In genomic region chr9:120273083-120273482, GRCm38 (mm10) we compare ENCODE assay signal across 15 mouse cellular contexts. TPM values are rescaled to one million over a fixed set of nuclear protein-coding genes. Genes with fewer than 3 reads are reported as not detected.
DNase-seq lines count a peak whose midpoint lies in the region.
"Had no signal": no experiment of that assay in that cellular context is flagged by ENCODE, and none has a peak within 500 bp of the region (broad histone marks: within the 10 kb centered on the region; RNA-seq: fewer than 3 reads in every experiment).

No protein-coding gene starts in this region.

- no peaks in the 10 kb centered on the region for H3K4me1 ChIP-seq in midbrain, embryonic 10.5 days
- H3K4me1 ChIP-seq: forebrain, embryonic 15.5 days; limb, embryonic 15.5 days; midbrain, embryonic 12.5 days had no signal

- H3K9me3 ChIP-seq in midbrain, embryonic 10.5 days (replicated peaks) = no peaks in the 10 kb centered on the region
- H3K9me3 ChIP-seq: forebrain, embryonic 15.5 days; limb, embryonic 15.5 days; midbrain, embryonic 12.5 days had no signal

- H3K27me3 ChIP-seq in midbrain, embryonic 10.5 days (ENCODE audit: low read depth, poor library complexity, severe bottlenecking) = no peaks in the 10 kb centered on the region
- H3K27me3 ChIP-seq: forebrain, embryonic 15.5 days; limb, embryonic 15.5 days; midbrain, embryonic 12.5 days had no signal

- DNase-seq in adrenal gland, adult (ENCODE audit: inconsistent age in 2 of 2, low spot score in 1 of 2) = peak; percentile 42 to 79
- no peak for DNase-seq in adrenal gland, adult 18-20 months (ENCODE audit: low spot score in 2 of 2)
- peak; percentile 15 for DNase-seq in lung, postnatal 36 days
- DNase-seq in lung, postnatal 14 days = no peak
- peak; percentile 23 for DNase-seq in heart, postnatal 4 days
- DNase-seq in spleen, postnatal 4 days (ENCODE audit: low spot score in 2 of 2) = no peak
- DNase-seq in thymus, postnatal 25 days = no peak
- no peak for DNase-seq in midbrain, embryonic 10.5 days (ENCODE audit: low spot score)
- DNase-seq: lung, embryonic 14.5 days had no signal

- no peaks in the 10 kb centered on the region for H3K36me3 ChIP-seq in midbrain, embryonic 10.5 days
- H3K36me3 ChIP-seq: forebrain, embryonic 15.5 days; limb, embryonic 15.5 days; midbrain, embryonic 12.5 days had no signal

- WGBS in midbrain, embryonic 10.5 days = 83% methylated on average over 8 of the region's 8 CpGs

- H3K4me3 ChIP-seq in midbrain, embryonic 10.5 days = no peak overlapping the region
- H3K4me3 ChIP-seq: forebrain, embryonic 15.5 days; left cerebral cortex, adult 2 months; limb, embryonic 15.5 days; midbrain, embryonic 12.5 days had no signal

- no peak overlapping the region for H3K27ac ChIP-seq in midbrain, embryonic 10.5 days (replicated peaks)
- H3K27ac ChIP-seq: forebrain, embryonic 15.5 days; hindbrain, embryonic 14.5 days; left cerebral cortex, adult 2 months; limb, embryonic 15.5 days; midbrain, embryonic 12.5 days had no signal

RNA-seq across cellular contexts. Expression of gene Myrip, which starts 28.2 kb away (rescaled TPM):
- 1 to 10 TPM; 6.2 to 6.8 TPM for total RNA-seq in adrenal gland, adult 18-20 months (2021)
- total RNA-seq in heart, postnatal 4 days (2021) = 1 to 10 TPM; 1.2 to 1.3 TPM
- polyA plus RNA-seq in midbrain, embryonic 10.5 days (2016; fragmentation: Nextera tagmentation; extraction: Ambion mirVana) = 0.43 and 0.79 TPM in 2 replicates
- total RNA-seq: common myeloid progenitor, adult 5-6 weeks had no signal

Comparison
In these comparisons a context has a peak if more than half of its experiments do, and no peak if none do; other contexts are left out.
1. DNase-seq: peak in adrenal gland, adult (2 of 2), lung, postnatal 36 days (single experiment) and heart, postnatal 4 days (single experiment); none in adrenal gland, adult 18-20 months (0 of 2), lung, postnatal 14 days (single experiment), spleen, postnatal 4 days (0 of 2), thymus, postnatal 25 days (single experiment) and midbrain, embryonic 10.5 days (single experiment).